Comparison of ENCODE assay signal across 8 mouse cellular contexts in genomic region chr9:35282006-35282850, GRCm38 (mm10). TPM values are rescaled to one million over a fixed set of nuclear protein-coding genes. Genes with fewer than 3 reads are reported as not detected.
DNase-seq lines count a peak whose midpoint lies in the region; ATAC-seq lines count a peak whose summit lies in the region.

No protein-coding gene starts in this region.

- no peak overlapping the region for H3K9ac ChIP-seq in forebrain, embryonic 12.5 days
- no peak overlapping the region for H3K9ac ChIP-seq in hindbrain, embryonic 15.5 days

- H3K4me1 ChIP-seq in forebrain, embryonic 12.5 days: peaks cover 9% of the 10 kb centered on the region
- no peaks in the 10 kb centered on the region for H3K4me1 ChIP-seq in hindbrain, embryonic 15.5 days (replicated peaks)
- peaks cover 28% of the 10 kb centered on the region for H3K4me1 ChIP-seq in limb, embryonic 10.5 days

- peak; percentile 89 for DNase-seq in 3T3-L1 (ENCODE audit: low read depth, low spot score)
- peak; percentile 27 to 58 for DNase-seq in CD8-positive naive resting alpha-beta T cell, adult 2 months (ENCODE audit: low read depth in 2 of 2, low spot score in 2 of 2)
- DNase-seq in c-Kit-negative CD71-positive TER-119-positive erythroid progenitor cells, embryonic 14.5 days (ENCODE audit: low read depth, low spot score): peak; percentile 15
- DNase-seq in limb, embryonic 10.5 days (ENCODE audit: low spot score): peak; percentile 68
- no peak for DNase-seq in yolk sac, embryonic 10.5 days (ENCODE audit: low spot score)

- peaks cover 10% of the 10 kb centered on the region for H3K27me3 ChIP-seq in forebrain, embryonic 12.5 days
- H3K27me3 ChIP-seq in hindbrain, embryonic 15.5 days: peaks cover 28% of the 10 kb centered on the region
- peaks cover 23% of the 10 kb centered on the region; the same call in 1 of the 2 replicates for H3K27me3 ChIP-seq in limb, embryonic 10.5 days (ENCODE audit: low read depth, poor library complexity, severe bottlenecking)

- no peak overlapping the region for H3K4me2 ChIP-seq in forebrain, embryonic 12.5 days
- no peak overlapping the region for H3K4me2 ChIP-seq in hindbrain, embryonic 15.5 days

- no peaks in the 10 kb centered on the region for H3K9me3 ChIP-seq in forebrain, embryonic 12.5 days
- no peaks in the 10 kb centered on the region for H3K9me3 ChIP-seq in hindbrain, embryonic 15.5 days
- H3K9me3 ChIP-seq in limb, embryonic 10.5 days (replicated peaks): no peaks in the 10 kb centered on the region

- peak; percentile 23; the same call in 1 of the 2 replicates for ATAC-seq in forebrain, embryonic 12.5 days (ENCODE audit: low FRiP score)
- peak; percentile 36; the same call in 1 of the 2 replicates for ATAC-seq in hindbrain, embryonic 15.5 days (ENCODE audit: low FRiP score, low read depth)
- ATAC-seq in monocyte, adult 5-6 weeks (replicated peaks; ENCODE audit: insufficient number of reproducible peaks, low FRiP score, low TSS enrichment, poor library complexity, severe bottlenecking): peak; percentile 59

- H3K36me3 ChIP-seq in forebrain, embryonic 12.5 days (replicated peaks): peaks cover 9% of the 10 kb centered on the region
- peaks cover 9% of the 10 kb centered on the region; the same call in 1 of the 2 replicates for H3K36me3 ChIP-seq in hindbrain, embryonic 15.5 days
- H3K36me3 ChIP-seq in limb, embryonic 10.5 days: peaks cover 13% of the 10 kb centered on the region

- 22% methylated on average over 5 of the region's 5 CpGs for WGBS in forebrain, embryonic 12.5 days
- WGBS in hindbrain, embryonic 15.5 days: 12% methylated on average over 5 of the region's 5 CpGs
- WGBS in limb, embryonic 10.5 days: 21% methylated on average over 5 of the region's 5 CpGs

- H3K4me3 ChIP-seq in forebrain, embryonic 12.5 days (replicated peaks): no peak overlapping the region
- H3K4me3 ChIP-seq in hindbrain, embryonic 15.5 days: no peak overlapping the region
- H3K4me3 ChIP-seq in limb, embryonic 10.5 days: no peak overlapping the region

- no peak overlapping the region for H3K27ac ChIP-seq in forebrain, embryonic 12.5 days
- no peak overlapping the region for H3K27ac ChIP-seq in hindbrain, embryonic 15.5 days (replicated peaks)
- peak overlapping the region; percentile 77 for H3K27ac ChIP-seq in limb, embryonic 10.5 days

RNA-seq across cellular contexts. Expression of gene Rpusd4, which starts 14.6 kb away (rescaled TPM):
- polyA plus RNA-seq in forebrain, embryonic 12.5 days (2016; fragmentation: Nextera tagmentation; extraction: Ambion mirVana): 25.6 and 27.9 TPM in 2 replicates
- polyA plus RNA-seq in hindbrain, embryonic 15.5 days (2015; fragmentation: Nextera tagmentation; extraction: Ambion mirVana): 18.0 and 19.6 TPM in 2 replicates
- polyA plus RNA-seq in limb, embryonic 10.5 days (2016; fragmentation: Nextera tagmentation; extraction: Ambion mirVana): 35.6 and 36.8 TPM in 2 replicates
- total RNA-seq in monocyte, adult 5-6 weeks (2017): 11.6 to 17.8 TPM (median 12.7 TPM) in 3 replicates

RNA-seq across cellular contexts. Expression of gene Fam118b, which starts 14.6 kb away (rescaled TPM):
- 73.9 TPM in 2 replicates for polyA plus RNA-seq in forebrain, embryonic 12.5 days (2016; fragmentation: Nextera tagmentation; extraction: Ambion mirVana)
- polyA plus RNA-seq in hindbrain, embryonic 15.5 days (2015; fragmentation: Nextera tagmentation; extraction: Ambion mirVana): 53.1 and 58.1 TPM in 2 replicates
- 62.6 and 66.7 TPM in 2 replicates for polyA plus RNA-seq in limb, embryonic 10.5 days (2016; fragmentation: Nextera tagmentation; extraction: Ambion mirVana)
- 8.1 to 19.4 TPM (median 15.3 TPM) in 3 replicates for total RNA-seq in monocyte, adult 5-6 weeks (2017)
